Mouse (Mus musculus): Measurements from ENCODE around the gene Enc1.

DNA sequence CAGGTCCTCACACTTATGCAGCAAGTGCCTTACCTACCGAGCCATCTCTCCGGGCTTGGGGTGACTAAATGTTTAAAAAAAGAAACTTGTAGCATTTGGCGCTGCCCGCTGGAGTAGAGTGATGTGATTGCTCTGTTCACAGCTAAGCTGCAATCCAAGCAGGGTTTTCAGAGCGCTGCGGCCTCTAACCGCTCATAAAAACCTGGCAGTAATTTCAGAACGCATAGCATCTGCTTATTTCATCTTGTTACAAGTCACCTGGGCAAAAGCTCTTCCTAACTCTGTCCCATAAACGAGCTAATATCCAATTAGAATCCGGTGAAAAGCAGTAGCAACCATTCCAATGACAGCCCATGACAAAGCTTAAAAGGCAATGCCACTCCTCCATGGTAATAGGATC, 21.8 kb downstream of the Enc1 start:
- TF ChIP-seq GATA1 (IDR thresholded peaks at IDR 0.05; ENCODE audit: low read length) (no peak), TAL1 (IDR thresholded peaks at IDR 0.05; ENCODE audit: low read length) (no peak)
